Mouse (Mus musculus): ENCODE results near the gene Sertad4. TPM values are rescaled to one million over a fixed set of nuclear protein-coding genes. Genes with fewer than 3 reads are reported as not detected.

Sertad4 gene
- total RNA-seq, 2 experiments from 2014 or later = 2.4 to 2.8 TPM

GRCm38 (mm10) chr1:192852047-192852446, 3.5 kb downstream of the Sertad4 start:
- no peak for DNase-seq

- DNase-seq = peak; percentile 83 to 91
Measured at GRCm38 (mm10) chr1:192851640-192852039, 3.9 kb downstream of the Sertad4 start.

- no peak for DNase-seq
Measured at GRCm38 (mm10) chr1:192851126-192851525, 4.4 kb downstream of the Sertad4 start.

- DNase-seq = no peak
Measured at GRCm38 (mm10) chr1:192849616-192850015, 5.9 kb downstream of the Sertad4 start.

GRCm38 (mm10) chr1:192847254-192847653, 8.3 kb downstream of the Sertad4 start:
- no peak for DNase-seq

- DNase-seq = no peak
Measured at GRCm38 (mm10) chr1:192841094-192841813, 14.3 kb downstream of the Sertad4 start.

- DNase-seq = no peak
Measured at GRCm38 (mm10) chr1:192840655-192841054, 14.9 kb downstream of the Sertad4 start.

GRCm38 (mm10) chr1:192835211-192835681, 20.3 kb downstream of the Sertad4 start:
- DNase-seq = no peak

GRCm38 (mm10) chr1:192834361-192835210, 21.0 kb downstream of the Sertad4 start:
- DNase-seq = peak; percentile 21 to 57

GRCm38 (mm10) chr1:192833586-192833985, 22.0 kb downstream of the Sertad4 start:
- DNase-seq = no peak

- DNase-seq = no peak
Measured at GRCm38 (mm10) chr1:192833097-192833496, 22.5 kb downstream of the Sertad4 start.

GRCm38 (mm10) chr1:192832338-192832737, 23.2 kb downstream of the Sertad4 start:
- DNase-seq = no peak

GRCm38 (mm10) chr1:192830444-192830843, 25.1 kb downstream of the Sertad4 start:
- no peak for DNase-seq

- DNase-seq = no peak
Measured at GRCm38 (mm10) chr1:192828928-192829327, 26.6 kb downstream of the Sertad4 start.

- DNase-seq = no peak
Measured at GRCm38 (mm10) chr1:192827955-192828354, 27.6 kb downstream of the Sertad4 start.

GRCm38 (mm10) chr1:192825746-192826145, 29.8 kb downstream of the Sertad4 start:
- no peak for DNase-seq

- peak; percentile 80 to 90 for DNase-seq
Measured at GRCm38 (mm10) chr1:192822652-192823525, 32.7 kb downstream of the Sertad4 start.

- no peak for DNase-seq
Measured at GRCm38 (mm10) chr1:192822309-192822651, 33.3 kb downstream of the Sertad4 start.

- peak in 1 of 2 experiments; percentile 46 for DNase-seq
Measured at GRCm38 (mm10) chr1:192818334-192818733, 37.2 kb downstream of the Sertad4 start.

GRCm38 (mm10) chr1:192815789-192816188, 39.8 kb downstream of the Sertad4 start:
- DNase-seq = no peak

GRCm38 (mm10) chr1:192814700-192815099, 40.9 kb downstream of the Sertad4 start:
- no peak for DNase-seq

- no peak for DNase-seq
Measured at GRCm38 (mm10) chr1:192812758-192813157, 42.8 kb downstream of the Sertad4 start.

Measured in heart, adult 18-20 months (tissue).